Mouse (Mus musculus): ENCODE measurements at regions not wholly inside any gene's neighbourhood (a gene's known extent, or its start where the extent isn't known, plus 50 kb on each side); places are given as distances from the start of the nearest gene placed in this dataset.
A peak's percentile ranks its signal among the peaks of the same experiment; 100 is the strongest.

DNA sequence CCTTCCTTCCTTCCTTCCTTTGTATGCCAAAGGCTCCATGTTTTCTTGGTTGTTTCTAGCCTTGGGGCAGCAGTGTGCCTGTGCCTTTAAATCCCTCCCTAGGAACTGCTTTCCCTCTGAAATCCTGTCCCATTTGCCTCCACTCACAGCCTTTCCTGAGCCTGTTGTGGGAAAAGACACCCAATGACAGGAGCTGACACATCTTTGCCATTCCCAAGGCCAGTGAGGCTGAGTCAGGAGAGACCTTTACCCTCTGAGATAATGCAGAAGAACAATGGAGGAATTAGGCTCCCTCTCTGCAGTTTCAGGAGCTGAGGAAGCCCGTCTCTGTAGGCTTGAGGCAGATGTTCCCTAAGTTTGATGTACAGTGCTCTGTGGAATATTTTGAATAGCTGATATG, 480.2 kb downstream of the Rnf144b start:
- no peak for DNase-seq

DNA sequence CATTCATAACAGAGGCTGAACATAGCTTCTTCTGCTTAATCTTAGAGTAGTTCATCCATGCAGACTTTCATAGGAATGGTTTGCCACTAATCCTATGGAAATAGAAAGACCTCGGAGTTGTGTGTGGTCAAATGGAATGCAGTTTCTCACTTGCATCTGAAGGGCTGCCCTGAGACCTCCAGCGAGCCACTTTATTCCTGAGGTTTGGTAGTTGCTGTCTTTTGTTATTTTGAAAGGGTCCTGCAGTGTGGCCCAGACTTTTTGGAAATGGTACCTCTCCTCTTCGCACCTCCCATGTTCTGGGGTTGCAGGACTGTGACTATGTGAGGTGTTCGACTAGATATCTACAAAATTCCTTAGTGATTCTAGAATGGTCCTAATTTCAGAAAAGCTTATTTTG, 489.0 kb downstream of the Rnf144b start:
- DNase-seq, result no peak

DNA sequence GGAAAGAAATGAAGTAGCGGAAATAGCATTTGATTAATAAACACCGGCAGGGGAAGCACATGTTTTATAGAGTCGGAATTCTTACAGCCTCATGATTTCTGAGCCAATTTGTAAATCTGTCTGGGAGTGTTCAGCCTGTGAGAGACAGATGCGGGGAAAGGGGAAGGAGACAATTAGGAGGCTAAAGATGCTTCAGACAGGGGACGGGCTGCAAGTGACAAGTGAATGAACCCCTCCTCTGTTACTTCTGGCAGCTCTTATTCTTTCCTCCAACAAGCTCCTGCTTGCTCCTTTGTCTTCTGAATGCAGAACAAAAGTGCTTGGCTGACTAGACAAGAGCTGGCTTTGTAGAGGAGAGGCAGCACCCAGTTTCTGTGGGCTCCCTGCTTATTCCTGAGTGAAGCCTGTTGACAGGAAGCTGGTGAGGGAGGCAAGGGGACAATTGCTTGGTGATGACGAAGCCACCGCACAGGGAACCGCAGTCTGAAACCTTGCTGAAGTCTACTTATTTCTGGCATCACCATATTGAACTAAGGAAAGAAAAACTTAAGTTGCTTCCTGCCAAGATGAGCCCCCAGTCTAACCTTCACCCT, 514.2 kb downstream of the Rnf144b start:
- DNase-seq, result no peak

DNA sequence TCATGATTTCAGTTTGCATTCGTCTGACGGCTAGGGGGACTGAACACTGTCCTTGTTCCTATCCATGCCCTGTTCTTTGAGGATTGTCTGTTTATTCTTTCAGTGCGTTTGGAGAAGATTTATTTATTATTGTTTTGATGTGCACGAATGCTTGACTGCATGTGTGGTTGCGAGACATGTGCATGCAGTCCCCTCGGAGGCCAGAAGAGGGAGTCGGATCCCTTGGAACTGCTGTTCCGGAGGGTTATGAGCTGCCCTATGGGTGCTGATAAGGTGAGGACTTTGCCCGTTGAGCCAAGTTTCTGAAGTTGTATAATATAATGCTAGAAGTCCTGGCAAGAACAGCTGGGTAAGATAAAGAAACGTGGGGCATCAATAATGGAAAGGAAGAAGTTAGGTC, 519.9 kb downstream of the Rnf144b start:
- DNase-seq, result no peak

DNA sequence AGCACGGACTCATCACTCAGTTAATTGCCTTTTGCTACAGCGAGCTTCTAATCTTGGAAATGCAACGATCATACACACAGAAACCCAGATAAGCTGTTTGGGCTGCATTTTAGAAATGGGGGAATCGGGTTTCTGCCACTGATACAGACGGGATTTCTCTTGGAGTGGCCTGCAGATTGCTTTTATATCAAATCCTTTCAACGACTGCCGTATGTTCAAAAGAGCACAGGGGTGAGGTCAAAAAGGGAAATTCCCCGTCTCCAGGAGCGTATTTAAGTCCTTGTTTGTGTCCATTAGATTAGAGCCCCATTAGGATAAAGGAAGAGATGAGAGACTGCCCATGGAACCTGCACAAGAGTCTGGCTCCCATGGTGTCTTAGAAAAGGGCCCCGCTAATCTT, 522.6 kb downstream of the Rnf144b start:
- no peak for DNase-seq

DNA sequence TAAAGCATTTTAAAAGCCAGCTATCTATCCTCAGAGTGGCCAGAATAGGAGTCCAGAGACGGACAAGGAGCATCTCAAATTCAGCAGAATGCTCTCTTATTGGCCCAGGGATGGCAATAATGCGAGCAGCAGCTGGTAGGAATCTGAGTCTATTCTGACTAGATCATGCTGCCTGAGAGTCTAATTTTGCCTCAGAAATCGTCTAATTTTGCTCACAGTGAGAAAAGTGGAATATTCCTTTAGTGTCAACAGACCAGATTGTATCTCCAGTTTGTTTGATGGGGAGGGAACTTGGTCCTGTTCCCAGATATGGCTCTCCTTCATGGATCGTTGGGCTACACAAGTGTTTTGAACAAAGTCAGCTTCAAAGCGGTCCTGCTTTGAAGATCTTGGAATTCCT, 525.2 kb downstream of the Rnf144b start:
- no peak for DNase-seq

DNA sequence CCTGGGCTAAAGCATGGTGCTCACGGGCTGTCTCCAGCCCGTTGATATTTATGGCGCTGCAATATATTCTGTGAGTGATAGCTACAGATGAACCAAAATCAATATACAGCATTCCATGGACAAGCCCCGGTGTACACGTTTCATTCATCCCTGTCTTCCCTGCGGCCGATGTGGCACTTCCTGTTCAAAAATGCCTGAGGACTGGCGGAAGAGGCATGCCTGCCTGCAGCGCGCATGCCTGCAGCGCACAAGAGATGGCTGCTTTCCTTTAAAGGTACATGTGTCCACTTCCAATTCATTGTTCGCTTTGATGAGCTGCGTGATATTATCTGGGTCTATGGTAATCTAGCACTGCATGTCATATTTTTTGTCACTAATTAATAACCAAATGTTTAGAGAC, 527.6 kb downstream of the Rnf144b start:
- DNase-seq, result no peak

DNA sequence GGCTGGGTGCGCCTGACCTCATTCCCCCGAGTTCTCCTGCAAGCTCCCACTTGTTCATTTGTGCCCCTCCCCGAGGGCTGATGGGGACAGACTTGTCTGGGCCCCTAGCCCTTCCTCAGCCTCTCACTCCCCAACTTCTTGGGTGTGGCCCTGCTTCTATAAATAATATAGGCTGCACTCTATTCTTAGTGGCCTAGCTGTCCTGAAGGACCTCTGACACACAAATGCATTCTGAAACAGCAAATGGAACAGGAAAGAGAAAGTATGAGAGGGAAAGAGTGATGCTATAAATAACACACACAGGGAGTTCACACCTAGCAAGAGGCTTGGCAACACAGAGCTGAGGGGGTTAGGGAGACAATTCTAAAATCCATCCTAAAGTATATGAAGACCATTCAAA, 544.0 kb downstream of the Rnf144b start:
- DNase-seq, result no peak

DNA sequence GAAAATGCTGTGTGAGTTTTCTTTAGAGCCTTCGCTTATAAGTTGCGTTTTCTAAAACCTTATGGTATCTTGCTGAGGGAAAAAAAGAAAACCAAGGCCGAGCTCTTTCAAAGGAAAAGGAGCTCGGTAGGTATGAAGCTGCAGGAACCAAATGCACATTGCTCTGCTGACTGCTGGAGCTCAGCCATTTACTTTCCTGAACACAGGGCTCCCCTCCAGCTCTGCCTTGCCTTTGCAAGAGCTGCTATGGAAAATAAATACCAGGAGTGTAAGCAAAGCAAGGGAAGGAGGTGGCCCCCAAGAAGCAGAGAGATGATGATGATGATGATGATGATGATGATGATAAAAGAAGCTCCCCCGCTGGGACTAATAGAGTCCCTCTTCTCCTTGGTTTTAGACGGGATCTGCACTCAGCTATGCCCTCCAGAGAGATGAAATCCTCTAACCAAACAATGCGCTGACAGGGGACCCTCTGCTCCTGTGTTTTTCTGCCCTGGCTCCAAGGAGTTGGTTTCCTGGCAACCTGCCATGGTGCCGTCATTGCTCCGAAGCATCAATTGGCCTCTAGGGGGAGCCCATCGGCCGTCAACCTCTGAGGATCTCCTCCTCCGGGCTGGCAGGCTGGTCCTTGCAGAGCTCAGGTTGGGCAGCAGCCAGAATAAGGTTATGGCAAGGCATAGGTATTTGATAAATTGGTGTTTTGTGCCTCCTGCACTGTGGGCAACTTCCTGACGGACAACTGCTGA, 544.7 kb downstream of the Rnf144b start:
- peak in 1 of 2 experiments; percentile 2 for DNase-seq

DNA sequence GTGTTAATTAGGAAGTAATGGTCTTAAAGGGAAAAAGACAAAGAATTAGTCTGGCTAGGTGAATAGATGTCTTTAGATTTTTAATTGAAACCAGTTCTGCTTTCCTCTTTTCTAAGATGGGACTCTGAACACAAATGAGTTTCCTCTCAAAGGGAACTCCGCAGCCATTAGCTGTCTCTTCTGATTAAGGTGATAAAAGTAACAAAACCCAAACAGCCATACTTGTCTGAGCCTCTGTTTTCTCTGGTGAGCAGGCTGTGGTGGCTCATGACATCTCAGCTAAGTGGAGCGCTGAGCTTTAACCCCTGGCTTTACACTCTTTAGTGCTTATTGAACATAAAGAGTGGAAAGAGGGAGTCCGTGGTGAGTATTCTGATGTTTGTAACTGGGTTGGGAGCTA, 565.7 kb downstream of the Rnf144b start:
- DNase-seq, result no peak

DNA sequence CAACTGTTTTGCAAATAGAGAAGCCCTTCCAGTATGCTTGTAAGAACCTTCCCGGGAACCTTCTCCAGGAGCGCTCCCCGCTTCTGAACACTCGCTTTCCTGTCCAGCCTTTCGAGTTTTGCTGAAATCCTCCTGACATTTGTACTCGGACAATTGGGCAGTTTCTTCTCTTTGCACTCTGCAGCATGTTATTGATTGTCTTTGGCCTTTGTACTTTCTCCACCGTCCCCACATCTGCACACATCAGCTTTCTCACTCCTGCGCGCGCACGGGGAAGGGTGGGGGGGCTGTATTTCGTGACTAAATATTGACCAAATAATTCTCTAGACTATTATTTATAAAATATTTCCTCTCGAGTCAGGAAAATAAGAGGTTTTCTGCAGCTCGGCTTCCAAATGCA, 567.2 kb upstream of the Id4 start:
- DNase-seq, result no peak

DNA sequence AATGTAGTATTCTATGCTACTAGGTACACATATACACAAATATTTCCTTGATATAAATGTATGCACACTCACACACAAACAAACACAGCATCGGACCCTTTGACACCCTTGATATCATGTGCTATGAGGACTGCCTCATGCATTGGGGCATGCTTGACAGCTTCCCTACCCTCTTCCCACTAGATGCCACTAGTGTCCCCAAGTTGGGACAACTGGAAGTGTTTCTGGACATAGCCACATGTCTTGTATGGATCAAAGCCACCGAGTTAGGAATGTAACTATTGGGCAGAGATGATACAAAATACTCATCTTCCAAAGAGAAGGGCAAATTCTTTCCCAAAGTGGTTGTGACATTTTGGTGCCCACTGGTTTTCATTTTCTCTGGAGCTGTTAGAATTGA, 565.2 kb upstream of the Id4 start:
- no peak for DNase-seq

DNA sequence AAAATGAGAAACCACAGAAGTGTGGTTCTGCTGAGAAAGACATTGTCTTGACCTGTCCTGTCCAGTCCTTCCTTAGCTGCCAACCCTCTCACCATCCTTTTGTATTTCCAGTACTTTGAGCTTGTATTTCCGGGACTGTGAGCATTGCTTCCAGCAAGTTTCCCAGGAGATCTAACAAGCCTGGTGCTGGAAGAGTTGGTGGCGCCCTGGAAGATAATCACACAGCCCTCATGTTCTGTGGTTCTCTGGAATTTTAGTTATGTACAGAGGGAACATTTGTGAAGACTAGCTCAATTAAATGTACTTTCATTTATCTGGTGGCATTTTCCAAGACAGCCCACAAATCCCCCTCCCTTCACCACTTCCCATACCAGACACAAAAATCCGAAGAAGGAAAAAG, 560.5 kb upstream of the Id4 start:
- no peak for DNase-seq

DNA sequence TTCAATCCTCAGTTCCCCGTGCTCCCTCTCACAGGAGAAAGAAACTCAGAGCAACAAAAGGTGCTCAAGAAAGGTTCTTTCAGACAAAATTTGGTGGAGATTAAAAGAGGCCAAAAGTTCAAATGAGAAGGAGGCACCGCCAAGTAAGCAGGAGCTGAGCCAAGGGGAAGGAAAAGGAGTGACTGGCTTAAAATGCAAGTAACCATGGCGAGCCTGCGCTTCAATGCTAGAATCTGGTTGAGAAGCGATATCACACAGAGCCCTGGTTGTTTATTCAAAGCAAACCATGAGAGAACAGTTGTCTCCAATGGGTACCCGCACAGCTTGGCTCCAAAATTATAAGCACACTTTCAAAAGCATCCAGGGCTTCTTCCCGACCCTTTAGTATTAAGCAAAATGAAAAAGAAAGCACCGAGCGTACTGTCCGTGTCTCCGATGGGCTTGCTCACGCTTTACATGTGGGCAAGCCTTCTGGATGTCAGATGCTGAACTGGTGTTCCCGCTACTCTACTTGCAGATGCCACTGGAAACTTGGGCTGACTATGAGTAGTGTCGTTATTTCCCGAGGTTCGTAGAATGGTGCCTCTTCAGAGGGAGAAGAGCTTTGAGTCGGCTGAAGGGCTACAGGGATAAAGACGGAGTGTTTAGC, 552.9 kb upstream of the Id4 start:
- no peak for DNase-seq

DNA sequence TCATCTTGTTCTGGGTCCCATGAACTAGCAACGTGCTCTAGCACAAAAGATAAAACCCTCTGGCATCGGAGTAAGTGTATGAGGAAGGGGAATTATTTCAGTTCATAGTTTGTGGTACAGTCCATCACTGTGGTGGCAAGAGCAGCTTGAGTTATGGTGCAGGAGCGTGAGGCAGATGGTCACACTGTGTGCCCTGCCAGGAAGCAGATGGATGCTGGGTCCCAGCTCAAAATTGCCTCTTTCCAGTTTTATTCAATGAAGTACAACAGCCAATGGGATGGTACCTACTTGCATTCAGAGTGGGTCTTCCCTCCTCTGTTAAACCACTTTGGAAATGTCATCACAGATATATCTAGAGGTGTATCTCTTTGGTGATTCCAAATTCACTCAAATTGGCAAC, 551.7 kb upstream of the Id4 start:
- no peak for DNase-seq

DNA sequence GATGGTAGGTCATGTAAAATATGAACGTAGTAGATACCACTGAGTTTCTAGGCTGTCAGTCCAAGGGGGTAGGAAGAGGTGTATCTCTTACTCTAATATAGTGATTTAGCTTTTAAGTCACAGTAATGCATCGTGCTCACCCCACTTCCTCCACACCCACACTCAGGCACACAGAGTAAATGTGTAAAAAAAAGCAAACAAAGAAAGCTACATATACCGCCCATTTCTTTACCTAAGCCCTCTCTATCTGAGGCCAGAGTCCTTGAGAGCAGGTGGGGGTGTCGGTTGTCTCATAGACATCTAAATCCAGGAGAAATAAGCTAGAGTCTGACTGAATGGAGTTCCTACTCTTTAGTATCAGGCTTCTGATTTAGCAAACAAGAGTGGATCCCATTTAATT, 548.5 kb upstream of the Id4 start:
- DNase-seq, result no peak

DNA sequence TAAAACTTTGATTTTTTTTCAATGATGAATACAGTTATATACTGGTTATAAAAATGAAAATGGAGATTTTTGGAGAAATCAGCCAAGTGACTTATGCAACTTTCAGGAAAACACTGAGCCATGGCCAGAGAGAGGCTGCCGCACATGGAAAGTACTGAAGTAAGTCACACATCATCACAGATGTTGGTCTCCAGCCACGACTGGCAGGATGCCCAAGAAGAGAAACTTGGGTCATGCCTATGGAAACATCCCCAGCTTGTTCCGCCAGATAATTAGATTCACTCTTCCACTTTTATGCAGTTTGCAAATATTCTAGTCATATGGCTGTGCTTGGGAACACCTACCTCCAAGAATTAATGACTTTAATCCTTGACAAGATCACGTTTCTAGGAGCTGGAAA, 544.8 kb upstream of the Id4 start:
- DNase-seq, result no peak

DNA sequence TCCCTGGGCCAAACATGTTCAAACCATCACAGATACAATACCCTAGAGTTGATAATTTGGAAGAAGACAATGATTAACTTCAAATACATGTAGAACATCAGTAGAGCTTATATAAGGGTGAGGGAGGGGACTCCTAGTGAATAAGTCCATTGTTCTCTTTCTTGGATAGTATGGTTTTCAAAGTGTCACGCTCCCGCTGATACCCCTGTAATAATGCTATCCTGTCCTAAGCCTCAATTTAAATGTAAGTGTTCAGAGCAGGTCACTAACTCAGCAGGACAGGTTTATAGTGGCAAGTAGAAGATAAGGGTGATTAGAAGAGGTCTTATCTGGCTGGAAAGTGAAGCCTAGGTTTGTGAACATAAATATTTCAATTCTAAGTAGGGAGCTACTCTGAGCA, 540.4 kb upstream of the Id4 start:
- DNase-seq, result no peak

DNA sequence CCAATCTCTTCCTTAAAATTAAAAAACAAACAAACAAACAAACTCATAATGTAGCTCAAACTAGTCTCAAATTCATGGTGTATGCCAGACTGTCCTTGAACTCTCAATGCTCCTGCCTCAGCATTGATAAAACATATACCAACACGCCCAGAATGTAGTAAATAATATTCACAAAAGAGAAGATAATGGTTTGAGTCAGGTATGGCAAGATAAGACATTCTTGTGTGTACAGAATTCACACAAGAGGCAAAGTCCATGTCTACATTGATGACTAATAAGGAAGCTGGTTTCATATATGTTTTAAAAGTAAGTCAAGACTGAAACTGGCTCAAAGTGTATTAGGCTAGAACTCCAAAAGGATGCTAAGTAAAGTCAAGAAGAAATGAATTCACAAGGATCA, 526.6 kb upstream of the Id4 start:
- no peak for DNase-seq

DNA sequence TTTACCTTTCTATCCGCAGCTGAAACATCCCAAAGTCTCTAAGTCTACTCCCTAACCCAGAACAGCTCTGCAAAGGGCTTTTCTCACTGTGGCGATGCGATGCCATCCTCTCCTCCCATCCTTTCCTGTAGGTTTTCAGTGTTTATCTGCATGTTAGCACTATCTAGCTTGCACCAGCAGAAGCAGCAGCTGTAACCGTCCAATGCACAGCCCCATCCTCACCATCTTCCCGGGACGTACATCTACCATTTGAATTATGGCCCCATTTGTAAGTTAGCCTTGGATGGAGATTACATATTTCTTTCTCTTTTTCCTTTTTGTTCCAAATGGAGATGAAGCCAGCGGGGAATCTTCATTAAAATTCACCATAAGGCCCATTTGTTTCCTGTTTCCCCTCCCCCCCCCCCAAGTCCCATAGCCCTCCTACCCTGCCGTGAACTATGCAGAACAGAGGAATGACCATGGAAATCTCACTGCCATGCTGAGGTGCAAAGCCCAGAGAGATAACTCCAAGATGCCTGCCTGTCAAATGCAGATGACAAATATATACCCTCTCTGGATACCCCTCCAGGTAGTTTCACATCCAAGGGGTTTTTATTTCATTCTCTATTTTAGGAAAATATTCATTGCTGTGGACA, 525.5 kb upstream of the Id4 start:
- DNase-seq, result no peak

DNA sequence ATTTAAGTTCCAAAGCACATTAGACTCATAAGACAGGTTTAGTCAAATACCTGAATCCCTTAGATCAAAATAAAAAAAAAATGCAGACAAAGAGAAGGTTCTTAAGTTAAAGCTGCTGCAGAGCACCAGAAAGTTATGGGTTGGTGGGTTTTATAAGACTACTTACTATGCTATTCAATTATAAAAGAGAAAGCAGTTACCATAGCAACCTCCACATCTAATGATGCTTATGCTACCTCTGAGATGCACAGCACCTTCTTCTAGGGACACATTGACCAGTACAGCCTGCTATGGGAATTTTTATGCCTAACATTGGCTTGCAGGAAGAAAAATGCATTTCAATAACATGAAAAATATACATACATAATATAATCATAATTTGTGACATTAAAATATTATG, 512.1 kb upstream of the Id4 start:
- DNase-seq, result no peak

DNA sequence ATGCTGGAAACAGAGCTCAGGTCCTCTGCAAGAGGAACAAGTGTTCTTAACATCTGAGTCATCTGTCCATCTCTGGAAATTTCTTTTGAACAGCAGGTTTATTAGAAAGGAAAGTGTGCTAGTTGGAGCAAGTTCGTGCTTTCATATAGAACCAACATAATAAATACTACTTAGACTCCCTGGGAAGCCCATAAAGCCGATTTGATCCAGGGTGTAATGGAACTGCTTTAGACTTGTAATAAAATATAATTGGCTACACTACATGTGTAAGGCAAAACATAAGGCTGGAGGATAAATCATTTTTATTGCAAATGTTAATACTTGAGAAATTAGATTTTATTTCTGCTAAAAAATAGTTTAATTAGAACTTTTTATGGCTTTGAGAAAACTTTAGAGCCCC, 510.0 kb upstream of the Id4 start:
- no peak for DNase-seq

DNA sequence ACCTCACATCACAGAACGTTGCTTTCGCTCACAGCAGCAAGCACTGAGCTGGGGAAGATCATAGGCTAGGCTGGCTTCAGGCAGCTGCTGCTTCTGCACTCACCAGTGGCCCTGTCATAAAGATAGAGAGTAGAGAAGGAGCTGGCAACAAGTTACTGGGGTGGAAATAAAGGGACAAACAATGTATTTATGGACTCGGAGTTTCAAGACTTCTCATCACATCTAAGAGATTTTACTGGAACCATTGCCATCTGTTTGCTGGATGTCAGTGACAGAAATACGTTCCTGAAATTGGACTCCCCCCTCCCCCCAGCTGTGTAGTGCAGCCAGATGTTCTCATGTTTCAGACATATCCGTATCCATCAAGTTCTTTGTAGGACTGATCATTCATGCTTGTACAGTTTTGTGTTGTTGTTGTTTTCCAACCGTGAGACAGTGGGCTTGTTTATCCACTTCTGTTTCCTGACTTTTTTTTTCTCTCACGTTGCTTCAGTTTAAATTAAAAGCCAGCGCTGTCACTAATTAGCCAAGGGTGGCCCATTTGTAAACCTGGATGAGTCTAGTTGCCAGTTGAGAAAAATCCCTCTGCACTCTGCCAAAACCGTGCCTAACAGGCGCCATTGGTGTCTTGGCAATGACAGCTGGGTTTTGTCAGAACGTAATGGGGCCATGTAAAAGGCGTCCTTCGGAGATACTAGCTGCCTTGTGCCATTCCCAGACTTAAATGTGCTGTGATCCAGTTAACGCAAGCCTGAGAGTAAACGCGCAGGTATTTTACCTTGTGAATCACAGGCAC, 496.0 kb upstream of the Id4 start:
- DNase-seq, result no peak
